Mouse (Mus musculus) skeletal muscle tissue, adult 2 months (tissue): ENCODE measurements at regions not wholly inside any gene's neighbourhood (a gene's known extent, or its start where the extent isn't known, plus 50 kb on each side); places are given as distances from the start of the nearest gene placed in this dataset.

ENCODE experiments used
- DNase-seq: peaks from one replicate; pipeline ENCODE4 v3.0.0-alpha.2; 2012; ENCODE audit warnings: low read depth, low spot score

GRCm38 (mm10) chr3:27815201-27815695 lies 80.9 kb downstream of the Tmem212 start:
- DNase-seq, result no peak

GRCm38 (mm10) chr3:27804271-27804670 lies 91.9 kb downstream of the Tmem212 start:
- no peak for DNase-seq

GRCm38 (mm10) chr3:27791633-27791951 lies 80.5 kb upstream of the Fndc3b start:
- no peak for DNase-seq

GRCm38 (mm10) chr3:27790932-27791632 lies 80.0 kb upstream of the Fndc3b start:
- DNase-seq, result no peak

GRCm38 (mm10) chr3:27783926-27784325 lies 72.8 kb upstream of the Fndc3b start:
- DNase-seq, result no peak

- no peak for DNase-seq
Measured at GRCm38 (mm10) chr3:27783476-27783875, 72.4 kb upstream of the Fndc3b start.

- no peak for DNase-seq
Measured at GRCm38 (mm10) chr3:27782056-27782765, 71.1 kb upstream of the Fndc3b start.

GRCm38 (mm10) chr3:27779892-27780291 lies 68.8 kb upstream of the Fndc3b start:
- DNase-seq, result no peak

- DNase-seq, result no peak
Measured at GRCm38 (mm10) chr3:27777751-27778150, 66.6 kb upstream of the Fndc3b start.

GRCm38 (mm10) chr3:27773176-27773575 lies 62.1 kb upstream of the Fndc3b start:
- no peak for DNase-seq

GRCm38 (mm10) chr3:27769438-27769837 lies 58.3 kb upstream of the Fndc3b start:
- DNase-seq, result no peak

GRCm38 (mm10) chr3:27767188-27767587 lies 56.1 kb upstream of the Fndc3b start:
- no peak for DNase-seq

- DNase-seq, result no peak
Measured at GRCm38 (mm10) chr3:27766421-27766820, 55.3 kb upstream of the Fndc3b start.

- DNase-seq, result peak; percentile 68
Measured at GRCm38 (mm10) chr3:27765929-27766328, 54.8 kb upstream of the Fndc3b start.

GRCm38 (mm10) chr3:27764556-27764955 lies 53.4 kb upstream of the Fndc3b start:
- DNase-seq, result no peak

- DNase-seq, result no peak
Measured at GRCm38 (mm10) chr3:27761031-27761430, 49.9 kb upstream of the Fndc3b start.
